Mouse (Mus musculus): Measurements from ENCODE around the gene Cd209d.
"Not testable (repeated sequence)": the region's sequence is repeated elsewhere in the genome, so short reads cannot be mapped to it uniquely, and the experiment has no call there.

Cd209d gene

DNA sequence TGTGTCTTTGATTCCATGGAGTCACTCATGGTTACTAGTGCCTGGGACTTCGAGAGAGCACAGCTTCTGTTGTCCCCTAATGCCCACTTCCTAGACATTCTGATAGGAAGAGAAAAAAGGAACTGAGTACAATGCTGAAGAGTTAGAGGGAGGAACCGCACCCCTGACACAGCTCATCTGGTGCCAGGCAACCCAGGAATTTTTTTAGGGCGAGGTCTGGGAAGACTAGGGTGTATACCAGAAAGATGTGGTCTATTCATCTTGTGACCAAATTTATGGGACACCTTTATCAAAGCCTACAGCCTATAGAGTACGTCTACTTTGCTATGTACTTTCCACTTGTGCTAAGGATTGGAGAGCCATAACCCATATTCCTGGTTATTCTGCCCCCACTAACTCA lies at the start of gene Cd209d:
Gene Cd209d (minus strand): TSS at position 101 of the 400 bp plus-strand sequence.
- no peak for DNase-seq (ENCODE audit: low spot score)

DNA sequence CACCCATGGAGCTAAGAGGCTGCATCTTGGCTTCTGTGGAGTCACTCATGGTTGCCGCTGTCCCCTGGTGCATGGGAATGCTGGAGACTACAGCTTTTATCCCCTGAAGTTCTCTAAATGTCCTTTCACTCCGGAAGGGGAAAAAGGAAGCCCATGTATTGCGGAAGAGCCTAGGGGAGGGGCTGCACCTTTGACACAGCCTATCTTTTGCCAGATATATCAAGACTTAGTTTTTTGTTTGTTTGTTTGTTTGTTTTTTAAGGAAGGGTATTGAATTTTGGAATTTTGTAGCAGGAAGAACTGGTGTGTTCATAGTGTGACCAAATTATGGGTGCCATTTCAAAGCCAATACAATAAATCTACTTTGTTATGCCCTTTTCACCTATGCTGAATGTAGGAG lies 48.4 kb upstream of the Cd209d start, which contains the start of gene Cd209b:
Gene Cd209b (minus strand): TSS at position 101 of the 400 bp plus-strand sequence.
- no peak for DNase-seq (ENCODE audit: low spot score)

DNA sequence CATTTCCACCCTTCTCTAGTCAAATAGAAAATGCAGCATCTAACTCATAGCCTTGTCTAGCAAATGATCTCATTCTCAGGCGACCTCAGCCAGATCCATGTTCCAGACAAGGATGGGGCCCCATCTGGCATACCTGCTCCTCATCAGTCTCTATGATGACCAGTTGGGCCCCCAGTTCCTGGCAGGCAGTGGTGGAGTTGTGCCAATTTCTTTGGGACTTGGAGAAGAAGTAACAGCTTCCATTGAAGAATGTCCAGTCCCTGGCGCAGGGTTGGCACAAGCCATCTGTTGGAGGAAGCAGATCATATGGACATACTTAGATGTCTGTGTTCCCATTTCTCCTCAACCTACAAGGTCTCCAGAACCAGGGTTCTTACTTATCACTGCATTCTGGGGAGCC lies 2.2 kb downstream of the Cd209d start:
- DNase-seq (ENCODE audit: low spot score) = no peak

DNA sequence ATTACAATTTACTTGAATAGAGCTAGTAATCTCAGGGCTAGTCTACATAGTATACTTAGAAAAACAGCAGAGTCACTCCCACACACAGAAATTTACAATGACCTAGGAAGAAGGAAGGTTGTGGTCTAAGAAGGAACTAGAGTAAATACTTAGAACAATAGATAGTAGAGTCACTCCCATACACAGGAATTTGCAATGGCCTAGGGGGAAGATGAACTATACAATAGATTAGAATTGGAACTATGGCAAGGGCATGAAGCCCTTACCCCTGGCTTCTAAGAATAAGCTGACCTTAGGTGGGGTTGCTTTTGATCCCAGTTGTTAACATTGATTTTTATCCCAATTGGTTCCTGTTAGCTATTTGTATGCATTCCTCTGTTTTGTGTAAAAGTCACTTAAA lies 15.6 kb downstream of the Cd209d start:
- DNase-seq (ENCODE audit: low spot score) = not testable (repeated sequence)

DNA sequence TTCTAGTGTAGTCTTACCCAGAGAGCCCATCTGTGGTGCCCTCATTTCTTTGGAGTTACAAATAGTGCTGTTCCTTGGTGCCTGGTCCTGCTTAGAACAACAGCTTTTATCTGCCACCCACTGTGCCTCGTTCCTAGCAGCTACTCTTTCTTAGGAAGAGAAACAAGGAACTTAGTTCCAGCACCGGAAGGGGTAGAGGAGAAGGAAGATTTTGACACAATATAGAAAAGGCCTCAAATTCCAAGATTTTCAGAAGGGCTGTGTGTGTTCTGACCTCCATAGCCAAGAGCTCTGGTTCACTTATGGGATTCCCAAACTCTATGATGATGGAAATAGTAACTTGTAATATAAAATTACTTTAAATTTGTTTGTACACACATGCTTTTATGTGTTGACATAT lies 24.1 kb downstream of the Cd209d start, which contains the start of gene Cd209e:
Gene Cd209e (minus strand): TSS at position 101 of the 400 bp plus-strand sequence.
- DNase-seq (ENCODE audit: low spot score) = no peak

Measured in spleen, adult 12 weeks (tissue).